Mouse (Mus musculus): Measurements from ENCODE around the gene Ifi47.
"Not testable (repeated sequence)": the region's sequence is repeated elsewhere in the genome, so short reads cannot be mapped to it uniquely, and the experiment has no call there.

DNA sequence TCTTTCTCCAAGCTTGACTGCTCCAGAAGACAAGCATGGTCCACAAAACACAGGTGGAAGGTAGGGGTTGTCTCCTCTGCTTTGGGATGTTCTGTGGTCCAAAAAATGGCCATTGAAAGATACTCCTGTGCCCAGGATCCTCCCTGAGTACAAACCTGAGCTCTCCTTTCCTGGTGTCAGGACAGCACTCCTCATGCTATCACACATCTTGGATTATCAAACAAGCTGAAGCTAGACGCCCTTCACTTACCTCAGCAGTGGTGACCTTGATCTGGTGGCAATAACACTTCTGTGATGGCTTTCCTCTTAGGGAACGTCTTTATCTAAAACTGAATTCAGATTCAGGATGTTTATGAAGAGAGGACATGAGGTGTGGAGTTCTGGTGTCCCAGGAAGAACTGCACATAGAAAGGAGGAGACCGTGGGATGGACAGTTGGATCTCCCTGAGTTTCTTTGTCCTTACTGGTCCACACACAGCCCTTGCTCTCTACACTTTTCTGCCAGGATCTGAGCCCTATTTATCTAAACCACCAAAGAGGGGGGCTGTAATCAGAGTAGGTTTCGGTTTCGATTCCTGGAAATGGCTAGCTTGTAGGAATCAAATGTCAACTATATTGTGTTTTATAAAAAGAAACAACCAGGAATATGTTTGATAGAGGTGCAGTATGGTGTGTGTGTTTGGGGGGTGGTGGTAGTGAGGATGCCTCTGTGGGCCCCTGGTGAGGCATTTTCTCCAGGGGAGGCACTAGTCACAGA is 12.5 kb upstream of the Ifi47 start, which contains the start of gene Tgtp2:
- not testable (repeated sequence) for TF ChIP-seq MAFK (IDR thresholded peaks at IDR 0.05; ENCODE audit: insufficient read depth, low read depth, low read length); CHD2 (IDR thresholded peaks at IDR 0.05; ENCODE audit: low read depth, low read length)
